Mouse (Mus musculus): ENCODE results near the gene Arhgef10l.

DNA sequence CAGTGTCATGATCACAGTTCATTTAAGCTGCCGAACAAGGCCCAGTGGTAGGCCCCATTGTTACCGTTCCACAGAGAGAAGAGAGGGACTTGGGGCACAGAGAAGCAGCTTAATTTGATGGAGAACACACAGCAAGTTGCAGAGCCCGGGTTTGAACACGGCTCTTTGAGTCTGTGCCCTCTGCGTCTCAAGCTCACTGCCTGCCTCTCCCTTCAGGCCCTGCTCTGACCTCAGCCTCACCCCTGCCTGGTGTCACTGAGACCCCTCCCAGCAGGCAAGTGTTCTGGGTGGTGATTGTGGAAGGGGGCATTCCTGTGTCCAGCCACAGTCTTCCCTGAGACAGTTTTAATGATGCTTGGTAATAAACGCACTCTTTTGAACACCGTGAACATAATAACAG is 29.3 kb upstream of the Arhgef10l start:
- TF ChIP-seq MAX (IDR thresholded peaks at IDR 0.05; ENCODE audit: low read depth): no peak
- TF ChIP-seq POLR2A (IDR thresholded peaks at IDR 0.05; ENCODE audit: insufficient read length, low read depth): no peak
- TF ChIP-seq USF1 (IDR thresholded peaks at IDR 0.05; ENCODE audit: low read depth): no peak
- TF ChIP-seq MYOG (IDR thresholded peaks at IDR 0.05; ENCODE audit: control insufficient read depth in 1 of 3, insufficient read depth in 1 of 3, insufficient read length in 2 of 3, low read depth in 2 of 3): no peak
